Mouse (Mus musculus): ENCODE measurements around the gene Vgf.

The Vgf gene

GRCm38 (mm10) chr5:137072079-137072960 lies 46.1 kb downstream of the Vgf start, which contains the start of gene Serpine1:
Gene Serpine1 (minus strand): TSS chr5:137072268.
- peak; percentile 94 for DNase-seq (ENCODE audit: low read depth, low spot score)

- peak; percentile 40 for DNase-seq (ENCODE audit: low read depth, low spot score)
These were observed 46.9 kb downstream of the Vgf start for GRCm38 (mm10) chr5:137073141-137073540.

- DNase-seq (ENCODE audit: low read depth, low spot score) = peak; percentile 23
These were observed 48.0 kb downstream of the Vgf start for GRCm38 (mm10) chr5:137074191-137074651.

- no peak for DNase-seq (ENCODE audit: low read depth, low spot score)
These were observed 49.5 kb downstream of the Vgf start for GRCm38 (mm10) chr5:137075726-137076125.

- no peak for DNase-seq (ENCODE audit: low read depth, low spot score)
These were observed 50.2 kb downstream of the Vgf start for GRCm38 (mm10) chr5:137076191-137076930.

- DNase-seq (ENCODE audit: low read depth, low spot score) = no peak
These were observed 51.0 kb downstream of the Vgf start for GRCm38 (mm10) chr5:137077187-137077586.

- DNase-seq (ENCODE audit: low read depth, low spot score) = no peak
These were observed 51.8 kb downstream of the Vgf start for GRCm38 (mm10) chr5:137078041-137078440.

- DNase-seq (ENCODE audit: low read depth, low spot score) = no peak
These were observed 52.4 kb downstream of the Vgf start for GRCm38 (mm10) chr5:137078616-137079015.

- peak; percentile 42 for DNase-seq (ENCODE audit: low read depth, low spot score)
These were observed 53.7 kb downstream of the Vgf start for GRCm38 (mm10) chr5:137079849-137080248.
